Mouse (Mus musculus) kidney, embryonic 14.5 days (tissue): ENCODE results near the gene B230118H07Rik. TPM values are rescaled to one million over a fixed set of nuclear protein-coding genes. Genes with fewer than 3 reads are reported as not detected.

Experiments
- ATAC-seq: fragments of 200-750 bp; cut with Nextera tagmentation; 2 replicates; pipeline ENCODE4 v1.8.0; 2017; ENCODE audit warnings: moderate number of reproducible peaks, mild to moderate bottlenecking, moderate TSS enrichment, moderate library complexity; ENCODE audit not compliant: low FRiP score, low TSS enrichment
- H3K27ac ChIP-seq: fragments of 300-500 bp; sonication (generic); 2 replicates; pipeline ENCODE4 v1.5.1; 2014; ENCODE audit warnings: low read depth, mild to moderate bottlenecking, low read length, moderate library complexity, mixed read lengths
- H3K27me3 ChIP-seq: fragments of 300-500 bp; sonication (generic); 2 replicates; pipeline ENCODE4 v1.6.1; 2014; ENCODE audit warnings: mild to moderate bottlenecking, low read length; ENCODE audit not compliant: control insufficient read depth, insufficient read depth
- H3K36me3 ChIP-seq: fragments of 300-500 bp; sonication (generic); 2 replicates; pipeline ENCODE4 v1.6.1; 2014; ENCODE audit warnings: low read length, mixed read lengths; ENCODE audit not compliant: control insufficient read depth, insufficient read depth
- H3K4me1 ChIP-seq: fragments of 300-500 bp; sonication (generic); 2 replicates; pipeline ENCODE4 v1.6.1; 2014; ENCODE audit warnings: low read length, mixed read lengths; ENCODE audit not compliant: control insufficient read depth, insufficient read depth
- H3K4me2 ChIP-seq: fragments of 300-500 bp; sonication (generic); replicated peaks from 2 replicates; pipeline ENCODE4 v1.6.1; 2014; ENCODE audit warnings: low read depth, mild to moderate bottlenecking, low read length
- H3K4me3 ChIP-seq: fragments of 300-500 bp; sonication (generic); 2 replicates; pipeline ENCODE4 v1.5.1; 2014; ENCODE audit warnings: mild to moderate bottlenecking, low read length
- H3K9ac ChIP-seq: fragments of 300-500 bp; sonication (generic); 2 replicates; pipeline ENCODE4 v1.6.1; 2014; ENCODE audit warnings: low read depth, mild to moderate bottlenecking, low read length, moderate library complexity
- H3K9me3 ChIP-seq: fragments of 300-500 bp; sonication (generic); 2 replicates; pipeline ENCODE4 v1.6.1; 2016; ENCODE audit warnings: low read length; ENCODE audit not compliant: control insufficient read depth
- WGBS: fragments of 180-500 bp; shearing (Covaris S2); extraction: QIAGEN DNeasy Blood & Tissue Kit; methylation state at CpG from one replicate; pipeline ENCODE4 v1.1.7; 2014; 5-methylcytosine and 5-hydroxymethylcytosine counted together
- polyA plus RNA-seq: library from polyadenylated mRNA; unstranded; fragments of >200 nt; fragmentation: Nextera tagmentation; extraction: Ambion mirVana; gene quantifications from 2 replicates; pipeline ENCODE4 v1.2.1, GENCODE M21; 2014

Gene B230118H07Rik
- polyA plus RNA-seq, 1 experiment from 2014 or later: 60.6 TPM

DNA sequence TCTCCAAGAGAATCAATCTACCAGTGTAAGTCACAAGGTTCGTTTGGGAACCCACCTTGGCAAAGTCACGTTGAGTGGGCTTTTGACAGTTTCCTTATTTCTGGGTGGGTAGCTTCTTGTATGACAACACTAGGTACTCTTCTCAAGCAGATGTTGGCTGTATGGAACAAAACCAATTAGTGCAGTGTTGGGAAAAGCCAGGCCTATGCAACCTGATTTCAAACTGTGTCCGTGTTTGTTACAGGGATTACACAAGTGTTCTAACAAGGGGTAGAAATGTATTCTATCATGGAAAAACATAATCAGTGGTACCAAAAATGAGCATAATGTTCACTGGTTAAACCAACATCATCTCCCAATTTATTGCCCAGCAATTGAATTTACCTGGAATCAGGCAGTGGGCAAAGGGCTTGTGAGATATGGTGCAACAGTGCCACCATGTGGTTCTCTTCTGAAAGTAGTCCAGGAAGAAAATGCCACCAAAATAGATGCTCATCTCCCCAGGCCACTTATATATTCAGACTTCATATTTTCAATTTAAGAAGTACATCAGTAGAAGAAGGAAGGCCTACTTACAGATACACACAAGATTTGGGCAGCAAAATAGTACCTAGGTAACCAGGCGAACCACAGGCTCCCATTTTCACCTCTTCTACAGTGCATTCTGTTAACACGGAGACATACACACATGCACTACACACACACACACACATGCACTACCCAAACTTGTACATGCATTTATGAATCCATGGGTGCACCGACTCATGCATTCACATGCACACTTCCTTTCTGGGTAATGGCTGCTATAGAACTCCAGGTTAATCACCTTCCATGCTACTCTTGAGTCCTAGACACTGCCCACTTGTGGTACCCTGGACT is 123.6 kb downstream of the B230118H07Rik start:
- Histone ChIP-seq H3K36me3 (no peaks in the 10 kb centered on the region), H3K9me3 (no peaks in the 10 kb centered on the region), H3K27ac (no peak overlapping the region), H3K4me1 (no peaks in the 10 kb centered on the region), H3K4me2 (no peak overlapping the region), H3K4me3 (no peak overlapping the region), H3K9ac (no peak overlapping the region), H3K27me3 (no peaks in the 10 kb centered on the region)
- ATAC-seq: no peak
- WGBS: 77% methylated on average over 6 of the region's 6 CpGs

DNA sequence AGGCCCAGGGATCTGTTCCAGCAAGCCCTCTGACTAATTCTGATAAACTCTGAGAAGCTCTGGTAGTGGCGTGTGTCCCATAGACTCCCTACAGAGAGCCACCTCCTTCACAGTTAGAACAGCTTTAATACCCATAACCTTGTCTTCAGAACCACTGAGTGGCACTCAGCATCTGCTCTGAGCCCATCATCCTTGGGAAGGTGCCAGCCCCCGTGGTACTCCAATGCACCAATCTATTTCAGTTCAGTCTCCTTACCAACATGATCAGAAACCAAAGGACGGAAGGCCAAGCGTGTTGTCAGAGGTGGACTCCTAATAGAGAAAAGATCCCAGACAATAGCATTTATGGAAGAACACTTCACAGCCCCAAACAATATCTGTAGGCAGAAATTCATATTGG is 124.2 kb downstream of the B230118H07Rik start:
- Histone ChIP-seq H3K4me3 (no peak overlapping the region), H3K36me3 (no peaks in the 10 kb centered on the region), H3K27ac (no peak overlapping the region), H3K9me3 (no peaks in the 10 kb centered on the region), H3K4me2 (no peak overlapping the region), H3K27me3 (no peaks in the 10 kb centered on the region), H3K4me1 (no peaks in the 10 kb centered on the region), H3K9ac (no peak overlapping the region)
- ATAC-seq: no peak
- WGBS: 86% methylated on average over 4 of the region's 4 CpGs

DNA sequence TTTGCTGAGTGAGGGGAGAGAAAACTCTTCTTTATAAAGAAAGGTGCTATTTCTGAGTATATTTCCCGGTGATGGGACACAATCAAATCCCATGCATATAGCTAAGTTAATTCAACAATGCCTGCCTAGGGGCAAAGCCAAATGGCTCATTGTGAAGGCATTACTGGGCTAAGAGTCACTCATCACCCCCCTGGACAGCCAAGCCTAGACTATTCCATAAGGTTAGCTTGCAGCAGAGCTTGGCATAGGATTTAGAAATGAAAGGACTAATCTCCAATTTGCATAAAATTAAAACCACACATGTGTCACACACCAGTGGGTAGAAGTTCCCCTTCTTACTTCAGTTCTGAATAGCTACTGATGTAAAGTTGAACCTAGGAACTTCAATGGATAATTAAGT is 128.8 kb downstream of the B230118H07Rik start:
- H3K27me3 ChIP-seq: no peaks in the 10 kb centered on the region
- H3K4me3 ChIP-seq: no peak overlapping the region
- H3K4me1 ChIP-seq: no peaks in the 10 kb centered on the region
- H3K4me2 ChIP-seq: no peak overlapping the region
- WGBS: 80% methylated on average over 1 of the region's 1 CpGs
- ATAC-seq: no peak
- H3K27ac ChIP-seq: no peak overlapping the region
- no peak overlapping the region for H3K9ac ChIP-seq
- no peaks in the 10 kb centered on the region for H3K9me3 ChIP-seq
- H3K36me3 ChIP-seq: no peaks in the 10 kb centered on the region

DNA sequence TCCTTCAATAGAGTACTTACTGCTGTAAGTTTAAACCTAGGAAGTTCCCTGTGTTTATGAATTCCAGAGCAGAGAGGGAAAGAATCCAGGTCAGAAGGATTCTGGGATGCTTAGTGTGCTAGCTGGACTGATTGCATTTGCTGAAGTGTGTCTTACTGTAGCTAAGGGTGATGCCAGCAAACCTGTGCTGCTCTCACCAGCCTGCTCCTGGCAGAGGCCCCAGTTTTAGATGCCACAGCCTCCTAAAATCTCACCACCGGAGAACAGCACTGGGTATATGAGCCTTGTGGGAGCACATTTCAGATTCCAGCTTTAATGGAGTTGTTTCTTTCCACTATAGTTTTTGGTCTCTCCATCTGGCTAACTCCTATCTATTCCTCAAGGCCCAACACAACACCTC is 129.4 kb downstream of the B230118H07Rik start:
- no peak for ATAC-seq
- Histone ChIP-seq H3K4me3 (no peak overlapping the region), H3K4me2 (no peak overlapping the region), H3K4me1 (no peaks in the 10 kb centered on the region), H3K27ac (no peak overlapping the region), H3K27me3 (no peaks in the 10 kb centered on the region), H3K9ac (no peak overlapping the region), H3K9me3 (no peaks in the 10 kb centered on the region), H3K36me3 (no peaks in the 10 kb centered on the region)
- 93% methylated on average over 1 of the region's 1 CpGs for WGBS

Other genes starting within 250 kb of the B230118H07Rik start
- gene Rag2, start 24.8 kb downstream of the B230118H07Rik start, polyA plus RNA-seq: 0.11 TPM in 1 of 2 replicates, not detected in the other
- 0.03 TPM in 1 of 2 replicates, not detected in the other for gene Rag1, start within 50 bp of the B230118H07Rik start, polyA plus RNA-seq
- gene Traf6, start 28.9 kb upstream of the B230118H07Rik start, polyA plus RNA-seq: 7.5 and 18.4 TPM in 2 replicates
- 44.4 and 56.8 TPM in 2 replicates for gene Prr5l, start 233.5 kb upstream of the B230118H07Rik start, polyA plus RNA-seq
- 61.0 and 61.2 TPM in 2 replicates for gene Commd9, start 236.7 kb upstream of the B230118H07Rik start, polyA plus RNA-seq